14 mouse cellular contexts compared by ENCODE assay signal in the genomic region with DNA sequence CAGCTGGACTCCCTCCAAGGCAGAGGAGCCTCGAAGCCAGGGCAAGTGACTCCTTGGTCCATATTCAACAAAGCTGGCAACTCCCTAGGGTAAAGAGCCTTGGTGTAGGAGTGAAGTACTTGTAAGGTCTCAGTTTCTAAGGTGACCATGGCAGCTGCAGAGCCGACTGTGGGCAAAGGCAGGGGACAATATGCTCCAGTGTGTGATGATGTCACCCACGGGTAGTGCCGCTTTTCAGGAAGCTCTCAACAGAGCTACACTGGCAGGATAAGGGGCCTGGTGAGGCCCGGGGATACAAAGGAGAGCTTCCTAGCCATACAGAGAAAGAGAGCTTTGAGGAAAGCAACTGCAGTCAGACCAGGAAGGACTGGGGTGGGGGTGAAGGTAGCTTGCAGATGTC.
DNase-seq lines count a peak whose midpoint lies in the region; ATAC-seq and TF ChIP-seq lines count a peak whose summit lies in the region.
"Had no signal": no experiment of that assay in that cellular context is flagged by ENCODE, and none has a peak within 500 bp of the region (broad histone marks: within the 10 kb centered on the region; RNA-seq: fewer than 3 reads in every experiment).

No protein-coding gene starts in this region.

- DNase-seq in lung, postnatal 0 days (ENCODE audit: low spot score) = peak; percentile 47
- DNase-seq in lung, postnatal 25 days (ENCODE audit: low spot score) = no peak
- no peak for DNase-seq in forebrain, embryonic 11.5 days (ENCODE audit: low spot score)
- DNase-seq in midbrain, embryonic 14.5 days = no peak
- no peak for DNase-seq in cerebellum, adult 18-20 months
- no peak for DNase-seq in gastrocnemius, adult 18-20 months (ENCODE audit: low spot score)
- DNase-seq in left cerebral cortex, adult 11 months (ENCODE audit: low spot score) = no peak
- DNase-seq: adrenal gland, postnatal 10 days; heart, adult 11 months; thymus, adult 2 months had no signal

- H3K9ac ChIP-seq in lung, postnatal 0 days (replicated peaks; ENCODE audit: low read depth) = no peak overlapping the region
- peak overlapping the region; percentile 24; the same call in 1 of the 2 replicates for H3K9ac ChIP-seq in forebrain, embryonic 11.5 days (ENCODE audit: low read length)
- H3K9ac ChIP-seq in hindbrain, embryonic 13.5 days = peak overlapping the region; percentile 36; the same call in 1 of the 2 replicates
- peak overlapping the region; percentile 30; the same call in 1 of the 2 replicates for H3K9ac ChIP-seq in midbrain, embryonic 14.5 days (replicated peaks; ENCODE audit: low read length)
- H3K9ac ChIP-seq: liver, embryonic 15.5 days had no signal

- no peaks in the 10 kb centered on the region for H3K4me1 ChIP-seq in lung, postnatal 0 days (ENCODE audit: insufficient read depth, low read depth, low read length)
- H3K4me1 ChIP-seq in forebrain, embryonic 11.5 days (replicated peaks; ENCODE audit: control insufficient read depth, insufficient read depth, low read length) = peaks cover 40% of the 10 kb centered on the region
- peaks cover 59% of the 10 kb centered on the region for H3K4me1 ChIP-seq in hindbrain, embryonic 13.5 days (replicated peaks)
- peaks cover 89% of the 10 kb centered on the region for H3K4me1 ChIP-seq in midbrain, embryonic 14.5 days (ENCODE audit: control insufficient read depth, insufficient read depth, low read length)
- H3K4me1 ChIP-seq: liver, embryonic 15.5 days had no signal

- peak; percentile 66 for ATAC-seq in lung, postnatal 0 days
- ATAC-seq in forebrain, embryonic 11.5 days (replicated peaks; ENCODE audit: low FRiP score) = no peak
- no peak for ATAC-seq in hindbrain, embryonic 13.5 days (ENCODE audit: low FRiP score)
- no peak for ATAC-seq in midbrain, embryonic 14.5 days (ENCODE audit: low FRiP score, low TSS enrichment)

- H3K27me3 ChIP-seq in lung, postnatal 0 days (replicated peaks; ENCODE audit: insufficient read depth, low read length) = no peaks in the 10 kb centered on the region
- H3K27me3 ChIP-seq in forebrain, embryonic 11.5 days (ENCODE audit: control insufficient read depth, insufficient read depth, low read length) = peaks cover 4% of the 10 kb centered on the region
- H3K27me3 ChIP-seq in hindbrain, embryonic 13.5 days = no peaks in the 10 kb centered on the region
- H3K27me3 ChIP-seq in midbrain, embryonic 14.5 days (ENCODE audit: control insufficient read depth, insufficient read depth, low read length) = no peaks in the 10 kb centered on the region

- H3K9me3 ChIP-seq in lung, postnatal 0 days (ENCODE audit: low read length) = no peaks in the 10 kb centered on the region
- H3K9me3 ChIP-seq in forebrain, embryonic 11.5 days (ENCODE audit: control insufficient read depth, low read length) = no peaks in the 10 kb centered on the region
- H3K9me3 ChIP-seq in hindbrain, embryonic 13.5 days = no peaks in the 10 kb centered on the region
- no peaks in the 10 kb centered on the region for H3K9me3 ChIP-seq in midbrain, embryonic 14.5 days (ENCODE audit: control insufficient read depth, low read length)
- H3K9me3 ChIP-seq: liver, embryonic 15.5 days had no signal

- no peak overlapping the region for H3K27ac ChIP-seq in lung, postnatal 0 days (ENCODE audit: low read length)
- H3K27ac ChIP-seq in forebrain, embryonic 11.5 days (ENCODE audit: low read depth, low read length) = peak overlapping the region; percentile 51
- peak overlapping the region; percentile 62 for H3K27ac ChIP-seq in hindbrain, embryonic 13.5 days
- H3K27ac ChIP-seq in midbrain, embryonic 14.5 days (replicated peaks; ENCODE audit: low read depth, low read length) = peak overlapping the region; percentile 75
- H3K27ac ChIP-seq: kidney, postnatal 0 days; liver, embryonic 15.5 days had no signal

- H3K4me2 ChIP-seq in lung, postnatal 0 days (replicated peaks; ENCODE audit: low read depth, low read length) = no peak overlapping the region
- H3K4me2 ChIP-seq in forebrain, embryonic 11.5 days (ENCODE audit: low read depth, low read length, severe bottlenecking) = no peak overlapping the region
- no peak overlapping the region for H3K4me2 ChIP-seq in hindbrain, embryonic 13.5 days
- H3K4me2 ChIP-seq in midbrain, embryonic 14.5 days (ENCODE audit: low read length) = peak overlapping the region; percentile 21; the same call in 1 of the 2 replicates
- H3K4me2 ChIP-seq: liver, embryonic 15.5 days had no signal

- TF ChIP-seq CTCF in lung, postnatal 0 days (IDR thresholded peaks at IDR 0.05) = no peak

- WGBS in lung, postnatal 0 days = 27% methylated on average over 5 of the region's 5 CpGs
- 40% methylated on average over 5 of the region's 5 CpGs for WGBS in forebrain, embryonic 11.5 days
- WGBS in hindbrain, embryonic 13.5 days = 29% methylated on average over 5 of the region's 5 CpGs
- WGBS in midbrain, embryonic 14.5 days = 20% methylated on average over 5 of the region's 5 CpGs

- no peak for TF ChIP-seq EP300 in lung, postnatal 0 days (IDR thresholded peaks at IDR 0.05)

- no peak overlapping the region for H3K4me3 ChIP-seq in lung, postnatal 0 days (ENCODE audit: low read depth, low read length)
- no peak overlapping the region for H3K4me3 ChIP-seq in forebrain, embryonic 11.5 days (ENCODE audit: low read depth, low read length)
- H3K4me3 ChIP-seq in hindbrain, embryonic 13.5 days = no peak overlapping the region
- no peak overlapping the region for H3K4me3 ChIP-seq in midbrain, embryonic 14.5 days (replicated peaks; ENCODE audit: low read depth, low read length)
- H3K4me3 ChIP-seq: liver, embryonic 15.5 days had no signal

- no peaks in the 10 kb centered on the region for H3K36me3 ChIP-seq in lung, postnatal 0 days (ENCODE audit: insufficient read depth, low read length)
- peaks cover 2% of the 10 kb centered on the region; the same call in 1 of the 2 replicates for H3K36me3 ChIP-seq in forebrain, embryonic 11.5 days (ENCODE audit: control insufficient read depth, insufficient read depth, low read length)
- no peaks in the 10 kb centered on the region for H3K36me3 ChIP-seq in hindbrain, embryonic 13.5 days
- peaks cover 26% of the 10 kb centered on the region for H3K36me3 ChIP-seq in midbrain, embryonic 14.5 days (ENCODE audit: control insufficient read depth, insufficient read depth, low read length)
- H3K36me3 ChIP-seq: G1E; liver, embryonic 15.5 days had no signal
